Mouse (Mus musculus) heart, adult 2 months (tissue): Measurements from ENCODE around the gene Atp13a2.

Experiments used
- CTCF ChIP-seq: fragments of 200-600 bp; IDR thresholded peaks from 2 replicates; pipeline ENCODE4 v1.8.1; 2022; ENCODE audit warnings: antibody characterized with exemption, mild to moderate bottlenecking, moderate library complexity
- EP300 ChIP-seq: fragments of 200-500 bp; IDR thresholded peaks from 2 replicates; pipeline ENCODE4 v1.6.1; 2011; ENCODE audit warnings: low read depth, low read length, control low read depth; ENCODE audit not compliant: insufficient read depth

GRCm38 (mm10) chr4:140951861-140952641 lies 34.6 kb upstream of the Atp13a2 start:
- no peak for TF ChIP-seq EP300
- TF ChIP-seq CTCF: no peak
